Mouse (Mus musculus) hindbrain, embryonic 16.5 days (tissue): ENCODE data around the gene Klf4. TPM values are rescaled to one million over a fixed set of nuclear protein-coding genes. Genes with fewer than 3 reads are reported as not detected.

Experiments used
- ATAC-seq: fragments of 200-750 bp; cut with Nextera tagmentation; 2 replicates; pipeline ENCODE4 v1.8.0; 2017; ENCODE audit warnings: moderate TSS enrichment, moderate library complexity
- H3K27ac ChIP-seq: fragments of 300-500 bp; sonication (generic); 2 replicates; pipeline ENCODE4 v1.5.1; 2014; ENCODE audit warnings: low read depth, mild to moderate bottlenecking, control low read depth, low read length, moderate library complexity
- H3K27me3 ChIP-seq: fragments of 300-500 bp; sonication (generic); replicated peaks from 2 replicates; pipeline ENCODE4 v1.6.1; 2014; ENCODE audit warnings: low read length; ENCODE audit not compliant: control insufficient read depth, insufficient read depth
- H3K36me3 ChIP-seq: fragments of 300-500 bp; sonication (generic); 2 replicates; pipeline ENCODE4 v1.6.1; 2014; ENCODE audit warnings: mild to moderate bottlenecking, low read length, moderate library complexity, mixed read lengths; ENCODE audit not compliant: control insufficient read depth, insufficient read depth
- H3K4me1 ChIP-seq: fragments of 300-500 bp; sonication (generic); 2 replicates; pipeline ENCODE4 v1.6.1; 2014; ENCODE audit warnings: low read depth, low read length; ENCODE audit not compliant: control insufficient read depth, insufficient read depth
- H3K4me2 ChIP-seq: fragments of 300-500 bp; sonication (generic); 2 replicates; pipeline ENCODE4 v1.6.1; 2014; ENCODE audit warnings: mild to moderate bottlenecking, low read length, control low read depth, moderate library complexity
- H3K4me3 ChIP-seq: fragments of 300-500 bp; sonication (generic); 2 replicates; pipeline ENCODE4 v1.5.1; 2014; ENCODE audit warnings: mild to moderate bottlenecking, low read length, control low read depth, moderate library complexity
- H3K9ac ChIP-seq: fragments of 300-500 bp; sonication (generic); 2 replicates; pipeline ENCODE4 v1.6.1; 2014; ENCODE audit warnings: low read depth, mild to moderate bottlenecking, control low read depth, low read length, moderate library complexity
- H3K9me3 ChIP-seq: fragments of 300-500 bp; sonication (generic); 2 replicates; pipeline ENCODE4 v1.6.1; 2014; ENCODE audit warnings: mild to moderate bottlenecking, low read length, moderate library complexity; ENCODE audit not compliant: control insufficient read depth
- WGBS: fragments of 180-500 bp; shearing (Covaris S2); extraction: QIAGEN DNeasy Blood & Tissue Kit; methylation state at CpG from one replicate; pipeline ENCODE4 v1.1.7; 2014; 5-methylcytosine and 5-hydroxymethylcytosine counted together
- polyA plus RNA-seq: library from polyadenylated mRNA; unstranded; fragments of >200 nt; fragmentation: Nextera tagmentation; extraction: Ambion mirVana; gene quantifications from 2 replicates; pipeline ENCODE4 v1.2.1, GENCODE M21; 2015

Klf4 gene
- polyA plus RNA-seq, 1 experiment from 2014 or later = 3.4 TPM

DNA sequence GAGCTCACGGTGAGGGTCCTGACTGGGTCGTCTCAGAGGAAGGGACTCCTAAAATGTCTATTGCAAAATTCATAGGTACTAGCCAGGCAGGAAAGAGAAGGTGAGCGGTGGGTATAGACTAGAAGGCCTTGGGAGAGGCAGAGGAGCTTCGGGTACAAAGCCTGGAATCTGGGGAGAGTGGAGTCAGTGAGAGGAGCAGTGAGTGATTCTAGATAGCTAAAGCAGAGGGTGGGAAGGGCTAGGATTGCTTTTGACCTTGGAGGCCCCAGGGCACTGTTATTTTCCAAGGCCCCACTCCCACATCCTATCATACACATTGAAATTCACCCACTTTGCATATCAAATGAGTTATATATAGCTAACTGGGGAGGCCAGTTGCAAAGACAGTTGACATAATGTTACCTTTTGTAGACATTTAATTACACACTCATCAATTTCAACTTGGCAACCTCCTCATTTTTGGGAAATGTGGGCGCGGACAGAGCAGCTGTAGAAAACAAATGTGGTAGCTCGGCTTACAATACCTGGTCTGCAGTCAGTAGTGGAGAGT, 55.0 kb downstream of the Klf4 start:
- Histone ChIP-seq H3K4me1 (0 out of 2 replicates have a peak, but pooled peaks cover 2% of the 10 kb centered on the region), H3K9me3 (no peaks in the 10 kb centered on the region)

More for the DNA sequence above, 55.0 kb downstream of the Klf4 start:
- no peak for ATAC-seq
- Histone ChIP-seq H3K36me3 (no peaks in the 10 kb centered on the region), H3K4me2 (no peak overlapping the region), H3K27me3 (no peaks in the 10 kb centered on the region), H3K27ac (no peak overlapping the region), H3K4me3 (no peak overlapping the region), H3K9ac (no peak overlapping the region)
- whole genome bisulfite sequencing = 84% methylated on average over 7 of the region's 7 CpGs

Other genes starting within 250 kb of the Klf4 start
- gene Rad23b, start 182.4 kb downstream of the Klf4 start, polyA plus RNA-seq = 85.4 and 88.0 TPM in 2 replicates